Mouse (Mus musculus) embryo, embryonic 10 days (tissue): ENCODE measurements at regions not wholly inside any gene's neighbourhood (a gene's known extent, or its start where the extent isn't known, plus 50 kb on each side); places are given as distances from the start of the nearest gene placed in this dataset.

ENCODE experiments used
- DNase-seq: peaks from one replicate; pipeline ENCODE4 v3.0.0-alpha.2; 2015; ENCODE audit warnings: low spot score

DNA sequence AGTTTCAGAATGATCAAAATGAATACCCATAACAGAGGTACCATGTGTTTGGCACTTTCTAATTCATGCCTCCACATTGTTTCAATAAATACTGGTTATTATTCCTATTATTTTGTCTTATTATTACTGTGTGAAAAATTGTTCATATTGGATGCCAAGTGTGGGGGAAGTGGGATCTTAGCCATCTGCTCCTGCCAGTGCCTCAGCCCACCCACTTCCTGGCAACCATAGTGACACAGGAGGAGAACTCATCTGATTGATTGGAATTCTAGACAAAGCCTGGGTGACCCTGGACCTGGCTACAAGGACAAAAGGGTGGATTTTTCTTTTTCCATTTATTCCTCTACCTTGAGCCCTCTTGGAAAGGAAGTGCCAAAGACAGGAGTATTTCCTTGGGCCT is 2886.8 kb upstream of the Lrrc6 start:
- no peak for DNase-seq

DNA sequence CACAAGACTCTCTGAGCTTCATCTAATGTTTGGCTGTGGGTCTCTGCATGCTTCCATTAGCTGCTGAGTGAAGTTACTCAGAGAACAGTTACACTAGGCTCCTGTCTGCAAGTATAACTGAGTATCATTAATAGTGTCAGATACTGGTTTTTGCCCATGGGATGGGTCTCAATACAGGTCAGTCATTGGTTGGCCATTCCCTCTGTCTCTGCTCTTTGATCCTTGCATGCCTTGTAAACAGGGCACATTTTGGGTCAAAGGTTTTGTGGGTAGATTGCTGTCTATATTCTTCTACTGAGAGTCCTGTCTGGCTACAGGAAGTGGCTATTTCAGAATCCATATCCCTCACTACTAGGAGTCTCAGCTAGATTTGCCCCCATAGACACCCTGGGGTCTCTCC is 2864.7 kb upstream of the Lrrc6 start:
- no peak for DNase-seq

DNA sequence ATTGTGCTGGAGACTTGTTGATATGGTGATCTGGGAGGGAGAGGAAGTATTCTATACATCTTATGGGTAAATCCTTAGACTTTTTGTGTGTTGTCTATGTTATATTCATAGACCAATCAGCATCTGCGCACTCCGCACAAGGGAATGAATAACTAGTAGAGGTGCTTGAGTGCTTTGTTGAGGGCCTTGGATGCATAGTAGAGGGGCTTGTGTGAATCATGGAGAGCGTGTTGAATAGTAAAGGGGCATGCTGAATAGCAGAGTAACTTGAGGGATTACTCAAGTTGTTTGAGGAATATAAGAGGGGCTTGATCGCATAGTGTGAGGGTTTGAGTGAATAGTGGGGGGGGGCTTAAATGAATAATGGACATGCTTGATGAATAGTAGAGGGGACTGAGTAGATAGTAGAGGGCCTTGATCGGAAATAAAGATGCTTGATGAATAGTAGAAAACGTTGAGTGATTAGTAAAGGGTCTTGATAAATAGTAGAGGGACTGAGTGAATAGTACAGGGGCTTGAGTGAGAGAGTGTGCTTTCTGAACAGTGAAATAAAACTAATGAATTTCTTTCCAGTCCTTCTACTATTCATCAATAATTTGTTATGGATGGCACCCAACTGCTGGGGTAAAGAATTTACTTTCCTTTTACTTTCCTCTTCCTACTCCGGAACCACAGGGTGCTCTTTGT is 2849.5 kb upstream of the Lrrc6 start:
- DNase-seq = no peak

DNA sequence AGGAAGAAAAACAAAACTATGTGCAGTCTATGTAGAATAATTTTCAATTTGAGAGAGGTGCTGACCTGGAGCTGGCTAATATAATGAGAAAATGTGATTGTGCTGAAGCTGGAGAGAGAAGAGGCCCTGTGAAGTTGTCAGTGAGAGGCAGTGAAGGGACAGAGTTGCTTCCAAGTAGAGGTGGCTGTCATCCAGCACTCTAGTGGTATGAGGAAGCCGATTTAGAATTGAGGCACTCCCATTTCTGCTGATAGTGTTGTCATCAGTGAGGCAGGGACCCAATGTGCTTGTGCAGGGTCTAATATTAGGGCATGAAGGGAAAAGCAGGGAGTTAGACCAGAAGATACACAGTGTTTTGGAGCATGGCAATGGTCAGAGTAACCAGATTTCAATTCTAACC is 2845.4 kb upstream of the Lrrc6 start:
- DNase-seq = no peak

DNA sequence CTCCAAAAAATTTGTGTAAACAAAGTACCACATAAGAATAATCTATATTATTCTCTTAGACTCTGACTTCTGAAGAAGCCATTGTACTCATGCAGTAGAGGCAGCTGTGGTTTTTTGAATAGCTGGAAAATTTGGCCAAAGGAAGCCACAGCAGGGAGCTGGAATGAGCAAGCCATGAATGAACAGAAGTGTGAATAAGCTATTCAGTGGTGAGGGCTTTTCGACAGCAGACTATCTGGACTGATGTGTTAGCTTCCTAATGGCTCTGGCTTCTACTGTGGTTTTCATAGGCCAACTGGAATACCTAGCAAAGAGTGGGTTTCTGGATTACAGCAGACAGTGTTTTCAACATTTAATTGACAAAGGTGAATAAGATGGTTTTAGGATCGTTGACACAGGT is 2842.0 kb upstream of the Lrrc6 start:
- peak; percentile 11 for DNase-seq

DNA sequence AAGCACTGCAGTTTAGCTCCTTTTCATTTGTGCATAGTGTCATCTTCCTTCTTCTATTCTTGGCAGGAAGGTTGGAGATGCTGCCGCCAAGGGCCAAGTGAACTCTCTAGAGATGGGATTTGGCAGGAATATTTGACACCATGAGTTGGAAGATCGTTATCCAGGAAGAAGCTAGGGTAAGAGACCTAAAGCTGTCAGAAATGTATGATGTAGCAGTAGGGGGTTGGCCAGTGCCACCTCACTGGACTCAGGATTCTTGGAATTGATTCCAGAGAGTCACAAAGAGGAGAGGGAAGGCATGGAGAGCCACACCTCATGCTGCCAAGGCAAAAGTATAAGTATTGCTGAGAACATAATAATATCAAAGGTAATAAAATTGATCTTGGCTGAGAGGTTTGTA is 2835.8 kb upstream of the Lrrc6 start:
- DNase-seq = no peak

DNA sequence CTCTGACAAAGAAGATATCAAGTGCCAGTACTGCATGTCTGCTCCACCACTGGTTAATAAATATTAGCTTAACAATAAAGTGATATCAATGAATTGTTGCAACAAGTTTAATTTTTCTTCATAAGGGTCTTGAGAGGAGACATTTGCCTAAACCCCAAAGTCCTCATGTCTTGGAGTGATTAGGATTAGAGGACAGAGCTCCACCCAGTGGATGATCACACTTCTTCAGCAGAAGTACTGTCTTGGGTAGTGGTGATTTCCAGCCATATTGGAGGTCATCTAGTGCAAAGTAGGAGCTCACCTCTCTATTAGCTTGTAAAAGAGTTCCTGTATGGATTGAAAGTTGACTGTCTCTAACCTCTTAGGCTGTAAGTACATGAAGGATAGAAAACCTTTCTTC is 2825.8 kb upstream of the Lrrc6 start:
- peak; percentile 7 for DNase-seq

DNA sequence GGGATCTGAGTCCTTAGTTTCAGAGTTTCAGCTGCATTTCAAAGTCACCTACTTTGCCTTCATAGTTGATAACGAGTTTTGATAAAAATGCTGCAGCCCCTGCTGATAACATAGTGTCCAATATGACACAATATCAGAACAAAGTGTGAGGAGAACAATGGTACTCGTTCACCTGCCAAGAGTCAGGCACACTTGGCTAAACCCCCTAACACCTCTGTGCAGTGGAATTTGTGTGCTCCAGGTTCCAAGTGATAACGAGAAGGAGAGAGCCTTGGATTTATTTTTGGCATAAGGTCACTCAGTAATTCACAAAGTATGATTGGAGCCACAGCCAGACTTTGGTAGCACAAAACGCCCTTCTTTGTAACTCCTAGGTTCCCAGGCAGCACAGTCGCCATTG is 2802.4 kb upstream of the Lrrc6 start:
- no peak for DNase-seq

DNA sequence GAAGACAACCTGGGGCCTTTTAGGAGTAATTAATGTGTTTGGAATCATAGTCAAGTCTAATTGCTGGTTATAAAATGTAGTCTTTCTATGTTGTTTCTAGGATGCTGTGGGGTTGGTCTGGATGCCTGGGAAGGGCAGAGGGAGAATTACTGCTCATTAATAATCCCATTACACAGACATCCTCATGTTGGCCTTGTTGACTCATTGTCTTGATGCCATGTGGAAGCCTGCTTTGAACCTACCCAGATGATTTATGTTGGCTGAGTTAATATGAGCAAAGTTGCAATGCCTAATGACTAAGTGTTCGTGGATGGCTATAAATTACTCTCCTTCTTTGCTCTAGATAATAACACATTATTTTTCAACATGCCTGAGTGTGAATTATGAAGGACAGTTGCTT is 2790.6 kb upstream of the Lrrc6 start:
- no peak for DNase-seq

DNA sequence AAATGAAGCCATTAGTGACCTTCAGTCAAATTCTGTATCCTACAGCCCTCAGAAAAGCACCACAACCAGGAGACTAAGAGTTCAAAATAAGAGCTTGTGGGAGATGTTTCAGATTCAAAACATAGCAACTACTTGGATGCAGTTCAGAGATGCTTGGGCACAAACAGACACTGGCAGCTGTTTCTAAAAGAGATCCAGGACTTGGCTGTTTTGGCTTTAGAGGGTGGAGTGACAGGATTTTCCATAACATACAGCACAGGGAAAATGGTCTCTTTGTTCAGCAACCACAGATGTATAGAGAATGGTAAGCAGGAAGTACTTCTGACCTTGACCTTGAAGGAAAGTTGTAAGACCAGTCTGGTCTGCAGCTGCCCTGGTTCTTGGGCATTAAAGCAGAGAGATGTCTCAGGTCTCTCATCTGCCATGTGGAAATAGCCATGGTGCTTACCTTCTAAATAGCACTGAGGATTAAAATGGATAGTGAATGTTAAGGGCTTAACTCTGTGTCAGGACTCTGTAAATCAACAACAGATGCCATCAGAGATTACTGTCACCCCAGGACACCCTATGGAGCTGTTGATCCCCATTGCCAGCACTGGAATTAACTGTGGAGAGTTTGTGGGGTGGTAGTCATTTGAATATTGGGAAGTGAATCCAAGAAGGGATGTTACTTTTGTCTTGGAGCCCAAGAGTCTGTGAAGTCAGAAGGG is 2775.0 kb upstream of the Lrrc6 start:
- peak; percentile 14 for DNase-seq

DNA sequence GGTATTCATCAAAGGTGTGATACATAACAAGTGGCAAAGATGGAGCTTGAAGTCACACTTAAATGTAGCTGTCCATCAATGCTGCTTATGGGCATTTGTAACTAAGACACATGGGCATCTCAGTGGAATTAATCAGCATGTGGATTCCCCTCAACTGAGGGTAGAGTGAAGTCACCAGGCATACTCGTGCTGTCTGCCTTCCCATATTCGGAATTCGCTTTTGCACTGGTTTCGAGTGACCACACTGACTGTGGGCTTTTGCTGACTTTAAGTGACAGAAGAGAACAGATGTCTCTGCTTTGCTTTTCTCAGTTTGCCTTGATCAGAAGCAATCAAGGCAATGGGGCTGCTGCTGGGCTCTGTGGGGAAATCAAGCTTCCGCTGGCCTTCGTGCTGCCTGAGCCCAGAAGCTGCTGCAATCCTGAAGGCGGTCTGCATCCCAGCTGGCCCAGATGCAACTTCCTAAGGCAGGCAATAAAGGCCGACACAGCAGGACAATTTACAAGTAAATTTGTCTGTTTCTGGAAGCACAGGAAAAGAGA is 2773.6 kb upstream of the Lrrc6 start:
- no peak for DNase-seq

DNA sequence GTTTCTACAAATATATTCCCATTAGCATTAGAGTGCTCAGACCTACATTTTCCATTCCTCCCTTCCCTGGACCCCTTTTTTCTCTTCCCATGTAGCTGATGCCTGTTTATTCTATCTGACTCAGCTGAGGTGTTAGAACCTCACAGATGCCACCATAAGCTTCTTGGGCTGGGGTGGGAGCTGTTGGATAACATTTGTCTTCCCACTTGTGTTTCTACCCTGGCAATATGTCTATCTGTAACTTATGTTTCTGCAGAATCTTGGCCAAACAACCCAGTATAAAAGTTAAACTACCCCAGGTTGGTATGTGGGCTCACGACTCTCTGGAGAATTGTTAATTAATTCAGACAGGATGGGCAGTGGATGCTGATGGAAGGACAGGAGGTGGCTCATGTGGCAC is 2772.8 kb upstream of the Lrrc6 start:
- no peak for DNase-seq

DNA sequence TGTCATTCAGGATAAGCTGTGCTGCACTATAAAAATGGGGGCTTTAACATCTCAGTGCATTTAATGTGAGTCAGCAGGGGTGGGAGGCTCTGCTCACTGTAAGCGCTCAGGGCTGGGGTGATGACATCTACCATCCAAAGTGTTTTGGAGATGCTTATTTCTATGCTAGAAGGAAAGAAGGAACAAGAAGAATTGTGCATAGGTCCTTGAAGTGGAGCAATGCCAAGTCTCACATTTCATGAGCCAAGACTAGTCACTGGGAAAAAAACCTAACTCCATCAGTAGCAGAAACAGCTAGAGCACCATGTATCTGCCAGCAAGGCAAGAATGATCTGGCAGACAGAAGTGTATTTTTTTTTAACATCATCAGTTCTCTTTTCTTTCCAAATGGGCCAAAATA is 2761.2 kb upstream of the Lrrc6 start:
- no peak for DNase-seq

DNA sequence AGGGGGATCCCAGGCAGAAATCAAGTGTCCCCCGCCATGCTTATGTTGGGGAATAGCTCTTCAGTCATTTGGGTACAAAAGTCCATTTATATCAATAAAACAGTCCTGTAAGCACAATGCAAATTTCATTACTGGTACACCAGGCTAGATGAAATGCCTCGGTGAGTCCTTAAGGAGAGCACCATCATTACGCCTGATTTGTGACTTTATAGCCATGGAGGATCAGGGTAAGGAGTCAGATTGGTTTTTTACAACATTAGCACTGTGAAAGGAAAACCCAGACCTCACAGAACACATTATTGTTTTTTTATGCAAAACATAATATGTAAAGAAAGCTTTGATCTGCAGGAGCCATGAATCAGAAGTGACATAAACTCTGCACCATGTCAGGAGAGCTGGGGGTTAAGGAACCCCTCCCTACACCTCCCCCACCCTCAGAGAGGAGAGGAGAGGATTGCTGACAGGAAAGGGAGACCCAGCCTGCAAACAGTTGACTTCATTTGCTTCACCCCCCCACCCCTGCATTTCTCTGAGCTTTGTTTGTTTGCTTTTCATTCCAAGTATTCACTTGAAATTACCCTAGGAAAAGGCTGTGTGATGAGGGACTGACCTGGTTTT is 2756.6 kb upstream of the Lrrc6 start:
- DNase-seq = no peak

DNA sequence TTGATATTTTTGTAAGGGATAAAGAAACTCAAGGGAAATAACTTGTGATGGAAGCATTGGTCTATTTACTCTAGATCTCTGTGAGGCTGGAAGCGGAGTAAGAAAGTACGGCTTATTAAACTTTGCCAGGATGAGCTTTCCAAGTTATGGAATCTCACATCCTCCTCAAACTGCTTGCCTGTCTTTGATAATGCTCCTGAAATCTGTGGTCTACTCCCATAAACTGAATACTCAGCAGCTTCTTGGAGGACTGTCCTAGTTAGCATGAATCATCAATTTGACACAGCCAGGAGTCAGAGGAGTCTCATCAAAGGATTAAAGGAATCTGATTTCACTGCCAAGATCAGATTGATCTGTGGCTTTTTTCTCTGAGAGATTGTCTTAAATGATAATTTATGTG is 2753.0 kb upstream of the Lrrc6 start:
- no peak for DNase-seq

DNA sequence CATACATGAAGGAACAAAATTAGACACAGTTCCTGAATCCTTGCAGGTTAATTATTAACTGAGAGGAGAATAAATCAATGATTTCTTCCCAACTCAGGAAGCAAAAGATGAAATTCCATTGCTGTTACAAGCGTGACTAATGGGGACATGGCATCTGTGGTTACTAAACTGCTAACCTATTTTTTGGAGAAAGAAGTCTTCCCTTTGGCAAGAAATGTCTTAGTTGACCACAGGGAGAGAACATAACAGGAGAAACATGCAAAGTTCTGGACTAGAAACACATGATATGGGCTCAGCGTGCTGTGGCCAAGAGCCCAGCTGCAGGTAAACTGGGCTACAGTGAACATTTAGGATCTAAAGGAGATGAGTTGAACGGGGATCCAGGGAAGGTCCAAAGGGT is 2751.4 kb upstream of the Lrrc6 start:
- no peak for DNase-seq

DNA sequence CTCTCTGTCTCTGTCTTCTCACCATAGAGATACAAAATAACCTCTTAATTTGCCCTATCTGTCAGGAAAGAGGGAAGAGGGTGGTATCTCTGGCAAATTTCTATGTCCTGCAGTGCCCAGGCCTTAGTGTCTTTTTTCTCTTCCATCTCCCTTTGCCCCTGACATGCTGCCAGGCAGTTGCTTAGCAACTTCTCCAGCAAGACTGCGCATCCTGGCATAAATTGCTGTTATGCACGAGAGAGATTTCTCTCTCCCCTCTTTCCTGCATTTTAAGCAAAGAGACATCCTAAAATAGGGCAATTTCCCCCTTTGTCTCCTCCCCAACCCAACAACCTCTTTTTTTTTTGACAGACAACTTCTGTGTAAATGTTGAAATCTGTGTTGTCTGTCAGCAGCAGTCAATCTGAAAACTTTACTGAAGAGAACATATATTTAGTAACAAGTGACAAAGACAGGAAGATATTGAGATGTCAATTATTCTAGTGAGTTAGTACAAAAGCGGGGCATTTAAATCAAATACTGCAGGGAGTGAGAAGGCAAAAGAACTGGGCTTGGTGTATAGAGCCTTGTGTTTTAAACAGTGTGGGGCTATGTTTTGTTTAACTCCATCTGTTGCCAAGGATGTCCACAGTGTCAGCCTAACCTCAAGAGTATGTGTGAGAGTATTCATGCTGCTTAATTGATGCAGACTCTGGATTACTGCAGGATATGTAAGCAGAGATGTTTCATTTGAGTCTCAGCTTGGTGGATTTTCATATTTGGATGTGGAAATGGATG is 2745.7 kb upstream of the Lrrc6 start:
- no peak for DNase-seq

DNA sequence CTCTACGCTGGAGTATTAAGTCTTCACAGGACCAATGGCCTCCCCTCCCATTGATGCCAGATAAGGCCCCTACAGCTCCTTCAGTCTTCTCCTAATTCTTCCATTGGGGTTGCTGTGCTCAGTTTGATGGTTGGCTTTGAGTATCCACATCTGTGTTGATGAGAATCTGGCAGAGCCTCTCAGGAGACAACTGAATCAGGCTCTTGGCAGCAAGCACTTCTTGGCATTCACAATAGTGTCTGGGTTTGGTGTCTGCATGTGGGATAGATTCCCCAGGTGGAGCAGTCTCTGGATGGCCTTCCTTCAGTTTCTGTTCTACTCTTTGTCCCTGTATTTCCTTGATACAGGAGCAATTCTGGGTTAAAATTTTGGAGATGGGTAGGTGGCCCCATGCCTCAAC is 2734.6 kb upstream of the Lrrc6 start:
- DNase-seq = no peak

DNA sequence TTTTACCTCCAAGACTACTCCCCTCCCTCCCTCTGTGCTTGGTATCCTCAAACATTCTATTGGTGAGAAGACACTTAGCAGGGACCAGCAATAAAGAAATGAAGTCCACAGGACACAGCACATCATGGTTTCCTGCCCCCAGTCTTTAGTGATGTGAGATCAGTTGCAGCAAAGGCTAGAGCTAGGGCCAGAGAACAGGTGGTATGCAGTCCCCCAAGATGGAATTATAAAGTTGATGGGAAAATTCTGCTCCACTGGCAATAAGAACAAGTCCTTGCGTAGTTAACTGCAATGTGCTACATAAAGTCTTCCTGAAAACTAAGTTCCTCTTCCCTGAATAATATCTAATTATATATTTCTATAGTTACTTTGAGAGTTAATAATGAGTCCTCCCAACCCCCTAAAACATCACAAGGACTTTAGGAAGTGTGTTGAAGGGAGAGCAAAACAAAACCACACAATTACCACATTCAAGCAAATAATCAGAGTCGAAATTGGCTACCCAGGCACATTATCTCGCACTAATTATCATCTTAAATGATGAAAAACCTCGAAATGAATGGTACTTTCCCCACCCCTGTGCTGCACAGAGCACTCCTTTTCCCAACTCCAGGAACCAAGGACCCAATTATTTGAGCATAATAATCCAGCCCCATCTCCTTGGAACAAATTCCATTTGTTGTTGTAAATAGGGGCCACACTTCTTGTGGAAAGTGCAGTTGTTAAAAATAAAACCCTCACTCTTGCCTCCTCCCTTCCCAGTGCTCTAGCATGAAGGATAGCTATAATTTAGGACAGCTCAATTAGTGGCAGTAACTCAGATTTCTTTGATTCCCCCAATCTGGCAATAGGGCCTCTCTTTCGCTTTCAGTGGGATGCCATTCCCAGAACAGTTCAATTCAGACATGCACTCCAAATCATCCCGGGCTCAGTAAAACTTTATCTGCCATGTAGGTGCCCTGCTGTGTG is 2724.2 kb upstream of the Lrrc6 start:
- no peak for DNase-seq

DNA sequence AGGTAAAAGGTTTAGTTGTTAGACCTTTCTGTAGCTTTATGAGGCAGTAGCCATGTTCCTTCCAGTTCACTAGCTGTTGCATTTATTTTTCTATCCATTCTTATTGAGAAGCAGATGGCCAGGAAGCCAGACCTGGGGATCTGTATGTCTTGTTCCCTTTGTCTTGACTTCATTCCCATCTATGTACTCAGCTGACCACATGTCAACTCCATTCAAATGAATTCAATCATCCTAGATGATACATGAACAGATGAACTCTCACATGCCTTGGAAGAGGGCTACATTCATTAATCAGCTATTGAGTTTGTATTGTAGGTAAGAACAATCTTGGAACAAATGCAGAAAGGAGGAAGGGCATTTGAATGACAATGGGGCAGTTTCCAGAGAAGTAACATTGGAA is 2722.7 kb upstream of the Lrrc6 start:
- no peak for DNase-seq

DNA sequence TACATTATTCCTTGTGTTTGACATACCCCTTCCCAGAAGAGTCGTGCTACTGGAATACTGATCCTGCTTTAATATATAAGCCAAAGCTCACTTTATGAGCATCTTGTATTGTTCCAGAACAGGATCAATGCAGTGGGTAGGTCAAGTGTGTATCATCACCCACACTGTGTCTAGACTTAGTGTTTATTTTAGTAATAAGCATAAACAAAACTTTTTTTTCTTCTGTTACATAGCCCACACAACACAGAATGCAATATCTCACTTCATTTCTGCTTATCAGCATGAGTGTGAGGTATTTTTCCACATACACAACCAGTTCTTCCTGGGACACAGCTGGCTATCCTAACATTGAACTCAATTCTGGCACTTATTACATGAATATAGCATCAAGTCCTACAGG is 2721.7 kb upstream of the Lrrc6 start:
- no peak for DNase-seq
